Mouse (Mus musculus) olfactory bulb, adult 2 months (tissue): Measurements from ENCODE around the gene Ssh3.

Experiments
- CTCF ChIP-seq: fragments of 200-500 bp; IDR thresholded peaks from 2 replicates; pipeline ENCODE4 v1.5.1; 2012; ENCODE audit warnings: low read depth, mild to moderate bottlenecking, low read length, moderate library complexity; ENCODE audit not compliant: insufficient read depth
- POLR2A ChIP-seq: fragments of 200-500 bp; IDR thresholded peaks from 2 replicates; pipeline ENCODE4 v1.6.1; 2012; ENCODE audit warnings: mild to moderate bottlenecking, low read depth, low read length, moderate library complexity; ENCODE audit not compliant: insufficient read depth

- TF ChIP-seq POLR2A (no peak), CTCF (no peak)
Measured at GRCm38 (mm10) chr19:4216041-4216685, 52.8 kb downstream of the Ssh3 start.
